Mouse (Mus musculus) spleen, postnatal 14 days (tissue): ENCODE data around the gene Men1.
A peak's percentile ranks its signal among the peaks of the same experiment; 100 is the strongest.

ENCODE experiments used
- DNase-seq, 2 experiments: peaks; one replicate each; pipeline ENCODE4 v3.0.0; 2021 to 2022; ENCODE audit warnings: low spot score in 2 of 2

Gene Men1

GRCm38 (mm10) chr19:6338716-6339115 is 3.9 kb downstream of the Men1 start:
- DNase-seq: no peak

- no peak for DNase-seq
These were observed 4.4 kb downstream of the Men1 start for GRCm38 (mm10) chr19:6339191-6339590.

- peak; percentile 58 to 71 for DNase-seq
These were observed 5.2 kb downstream of the Men1 start for GRCm38 (mm10) chr19:6339890-6340504.

DNA sequence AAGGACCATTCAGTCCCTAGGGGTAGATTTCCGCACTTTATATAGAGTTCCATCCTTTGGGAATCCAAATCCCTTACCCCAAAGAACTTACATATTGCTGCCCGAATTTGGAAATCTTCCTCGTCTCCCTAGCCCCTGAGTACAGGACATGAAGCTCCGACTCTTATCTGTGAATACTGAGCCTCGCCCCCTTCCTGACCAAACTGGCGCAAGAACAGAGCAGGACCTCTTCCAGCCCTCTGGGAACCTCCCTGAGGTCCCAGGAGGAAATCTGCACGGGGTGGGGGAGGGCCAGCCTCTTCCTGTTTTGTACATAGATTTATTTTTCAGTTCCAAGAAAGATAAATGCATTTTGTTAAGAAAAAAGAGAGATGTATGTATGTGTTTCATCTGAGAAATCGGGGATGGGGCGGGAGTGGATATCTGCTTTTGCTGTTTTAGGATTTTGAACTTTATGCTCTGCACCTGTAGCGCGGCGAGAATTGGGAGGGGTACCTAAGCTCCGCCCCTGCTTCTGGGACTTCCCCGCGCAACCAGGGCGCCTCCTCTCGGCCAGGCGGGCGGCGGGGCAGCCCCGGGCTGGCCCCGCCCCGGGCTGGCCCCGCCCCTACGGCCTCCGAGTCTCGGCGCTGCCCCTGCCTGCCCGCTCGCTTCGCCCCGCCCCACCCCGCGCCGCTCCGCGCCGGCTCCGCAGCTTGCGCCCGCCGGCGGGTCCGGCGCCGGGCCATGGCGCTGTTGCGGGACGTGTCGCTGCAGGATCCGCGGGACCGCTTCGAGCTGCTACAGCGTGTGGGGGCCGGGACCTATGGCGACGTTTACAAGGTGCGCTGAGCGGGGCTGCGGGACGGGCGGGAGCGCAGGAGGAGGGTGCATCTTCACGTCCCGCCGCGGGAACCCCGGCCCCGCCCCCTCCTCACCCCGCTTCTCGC is 6.0 kb downstream of the Men1 start, which contains the start of gene Map4k2:
Map4k2 (plus strand) TSS at position 612 of the 929 bp plus-strand sequence.
- DNase-seq: peak; percentile 84 to 88

DNA sequence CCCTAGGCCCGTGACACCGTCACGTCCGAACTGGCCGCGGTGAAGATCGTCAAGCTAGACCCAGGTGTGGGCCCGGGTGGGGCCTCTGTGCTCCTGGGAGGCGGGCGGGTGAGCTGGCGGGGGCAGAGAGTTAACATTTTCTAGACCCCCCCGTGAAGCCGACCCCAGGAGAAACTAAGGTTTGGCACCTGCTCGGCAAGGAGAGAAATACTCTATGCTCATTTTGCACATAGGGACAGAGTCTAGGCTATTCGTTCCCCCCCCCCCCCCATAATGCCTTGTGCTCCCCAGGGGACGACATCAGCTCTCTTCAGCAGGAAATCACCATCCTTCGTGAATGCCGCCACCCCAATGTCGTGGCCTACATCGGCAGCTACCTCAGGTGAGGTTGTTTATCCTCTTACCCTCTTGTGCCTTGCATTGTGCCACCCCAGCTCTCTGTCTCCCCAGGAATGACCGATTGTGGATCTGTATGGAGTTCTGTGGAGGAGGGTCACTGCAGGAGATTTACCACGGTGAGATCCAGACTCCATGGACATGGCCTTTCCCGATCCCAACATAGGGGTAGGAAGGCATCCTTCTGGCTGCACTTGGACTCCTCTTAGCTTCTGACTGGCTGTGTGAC is 6.8 kb downstream of the Men1 start:
- DNase-seq: no peak

GRCm38 (mm10) chr19:6342276-6342933 is 7.6 kb downstream of the Men1 start:
- DNase-seq: no peak

- DNase-seq: no peak
These were observed 8.5 kb downstream of the Men1 start for GRCm38 (mm10) chr19:6343066-6343925.

DNA sequence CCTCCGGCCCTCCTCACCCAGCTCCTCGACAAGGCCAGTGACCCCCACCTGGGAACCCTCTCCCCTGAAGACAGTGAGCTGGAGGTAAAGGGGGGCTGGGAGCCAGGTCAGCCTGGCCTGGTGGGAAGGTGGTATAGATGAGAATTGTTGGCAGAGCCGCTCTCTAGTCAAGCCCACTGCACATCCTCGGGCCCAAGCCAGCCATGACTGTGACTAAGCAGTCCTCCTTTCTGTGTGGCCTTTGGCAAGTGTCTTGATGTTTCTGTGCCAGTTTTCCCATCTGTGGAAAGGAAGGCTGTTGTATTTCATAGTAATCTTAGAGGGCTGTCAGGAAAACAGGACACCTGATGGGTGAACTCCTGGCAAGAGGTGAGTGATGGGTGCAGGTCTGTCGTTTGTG is 9.2 kb downstream of the Men1 start:
- DNase-seq: no peak

DNA sequence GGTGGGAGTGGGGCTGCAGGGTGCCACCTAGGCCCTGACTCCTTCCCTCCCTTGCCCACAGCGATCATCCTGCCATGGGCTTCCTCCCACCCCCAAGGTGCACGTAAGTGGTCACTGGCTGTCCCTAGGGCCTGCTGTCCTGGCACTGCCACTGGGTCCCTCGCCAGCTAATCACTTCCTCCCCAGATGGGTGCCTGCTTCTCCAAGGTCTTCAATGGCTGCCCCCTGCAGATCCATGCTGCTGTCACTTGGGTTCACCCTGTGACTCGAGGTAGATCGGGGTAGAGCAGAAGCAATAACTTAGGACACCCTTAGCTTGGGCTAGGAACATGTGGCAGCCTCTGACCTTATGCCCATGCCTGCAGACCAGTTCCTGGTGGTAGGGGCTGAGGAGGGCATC is 11.2 kb downstream of the Men1 start:
- DNase-seq: no peak

- no peak for DNase-seq
These were observed 11.9 kb downstream of the Men1 start for GRCm38 (mm10) chr19:6346661-6347060.

GRCm38 (mm10) chr19:6347615-6348014 is 12.8 kb downstream of the Men1 start:
- DNase-seq: no peak

DNA sequence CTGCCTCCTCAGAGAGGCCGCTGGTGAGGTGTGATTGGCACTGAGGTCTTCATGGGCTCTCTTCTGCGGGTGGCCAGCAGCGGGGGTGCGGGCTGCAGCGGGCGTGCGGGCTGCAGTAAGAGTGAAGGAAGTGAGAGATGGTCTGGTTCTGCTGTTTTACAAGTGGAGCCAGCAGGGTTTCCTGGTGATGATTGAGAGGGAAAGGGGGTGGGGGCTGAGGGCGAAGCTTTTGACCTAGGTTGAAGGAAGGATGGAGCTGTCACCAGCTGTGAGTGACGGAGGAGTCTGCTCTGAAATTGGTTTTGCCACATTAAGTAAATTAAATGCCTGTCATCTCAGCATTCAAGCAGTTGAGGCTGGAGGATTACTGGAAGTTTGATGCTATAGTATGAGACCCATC is 13.9 kb downstream of the Men1 start:
- no peak for DNase-seq

DNA sequence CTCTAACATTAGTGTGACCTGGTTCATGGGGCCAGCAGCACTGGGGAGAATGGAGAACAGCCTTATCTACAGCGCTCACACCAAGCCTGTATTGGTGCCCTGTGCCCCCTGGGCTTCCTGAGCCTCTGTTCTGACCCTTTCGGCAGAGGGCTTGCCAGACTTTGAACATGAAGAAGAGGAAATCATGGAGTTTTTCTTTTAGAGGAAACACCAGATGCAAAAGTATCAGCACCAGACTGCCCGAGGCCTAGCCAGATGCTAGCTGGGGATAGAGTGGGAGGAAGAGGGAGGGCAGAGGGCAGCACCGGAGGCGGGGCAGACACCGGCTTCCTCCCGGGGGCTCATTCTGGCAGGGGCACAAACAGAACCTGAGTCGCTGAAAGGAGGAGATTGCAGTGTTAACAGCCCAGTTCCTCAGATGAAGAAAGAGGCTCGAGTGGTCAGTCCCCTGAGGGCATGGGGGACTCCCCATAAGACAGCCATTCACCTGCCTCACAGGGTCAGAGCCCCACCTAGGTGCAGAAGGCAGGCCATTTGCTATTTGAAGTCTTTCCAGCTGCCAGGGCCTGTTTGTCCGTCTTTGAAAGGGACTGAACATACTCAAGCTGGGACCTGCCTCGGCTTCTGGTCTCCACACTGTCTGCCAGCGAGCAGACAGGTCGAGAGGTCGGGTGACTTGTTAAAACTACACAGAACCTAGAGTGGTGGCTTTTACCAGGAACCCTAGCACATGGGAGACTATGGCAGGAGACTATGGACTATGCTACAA is 14.6 kb downstream of the Men1 start:
- no peak for DNase-seq

DNA sequence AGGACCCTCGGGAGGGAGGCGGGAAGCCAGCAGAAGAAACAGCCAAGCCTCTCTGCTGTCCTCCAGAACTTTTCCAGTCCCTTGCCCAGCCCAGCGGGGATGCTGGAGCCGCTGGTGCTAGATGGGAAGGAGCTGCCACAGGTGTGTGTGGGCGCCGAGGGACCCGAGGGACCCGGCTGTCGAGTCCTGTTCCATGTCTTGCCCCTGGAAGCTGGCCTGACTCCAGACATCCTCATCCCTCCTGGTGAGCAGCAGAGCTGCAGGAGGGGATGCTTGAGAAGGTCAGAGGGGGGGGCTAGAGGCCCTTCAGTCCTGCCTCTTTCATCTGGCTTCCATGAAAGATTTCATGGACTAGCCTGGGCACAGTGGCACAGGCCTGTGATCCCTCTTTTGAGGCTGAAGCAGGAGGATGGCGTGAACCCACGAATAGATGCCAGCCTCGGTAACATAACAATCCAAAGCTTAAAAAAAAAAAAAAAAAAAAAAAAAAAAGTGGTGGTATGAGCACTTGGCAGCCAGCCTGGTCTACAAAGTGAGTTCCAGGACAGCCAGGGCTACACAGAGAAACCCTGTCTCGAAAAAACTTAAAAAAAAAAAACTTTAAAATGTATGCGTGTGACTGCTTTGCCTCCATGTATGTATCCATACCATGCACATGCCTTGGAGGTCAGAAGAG is 16.8 kb downstream of the Men1 start:
- no peak for DNase-seq

DNA sequence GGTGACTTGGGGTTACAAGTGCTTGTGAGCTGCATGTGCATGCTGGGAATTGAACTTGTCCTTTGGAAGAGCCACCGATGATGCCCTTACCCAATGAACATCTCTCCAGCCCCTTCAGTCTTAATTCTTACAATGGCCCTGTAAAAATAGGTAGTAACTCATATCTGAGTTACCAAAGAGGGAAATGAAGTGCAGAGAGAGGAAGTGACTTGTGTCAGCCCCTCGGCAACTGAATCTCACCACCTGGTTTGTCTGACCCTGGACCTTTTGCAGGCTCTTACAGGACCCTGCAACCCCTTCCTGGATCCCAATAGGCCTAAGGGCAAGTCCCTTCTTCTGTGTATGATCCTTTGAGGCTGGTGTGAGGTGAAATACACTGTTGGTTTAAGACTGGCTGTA is 17.3 kb downstream of the Men1 start:
- DNase-seq: no peak

GRCm38 (mm10) chr19:6354030-6354429 is 19.3 kb downstream of the Men1 start:
- no peak for DNase-seq

GRCm38 (mm10) chr19:6361291-6361690 is 26.5 kb downstream of the Men1 start:
- no peak for DNase-seq

DNA sequence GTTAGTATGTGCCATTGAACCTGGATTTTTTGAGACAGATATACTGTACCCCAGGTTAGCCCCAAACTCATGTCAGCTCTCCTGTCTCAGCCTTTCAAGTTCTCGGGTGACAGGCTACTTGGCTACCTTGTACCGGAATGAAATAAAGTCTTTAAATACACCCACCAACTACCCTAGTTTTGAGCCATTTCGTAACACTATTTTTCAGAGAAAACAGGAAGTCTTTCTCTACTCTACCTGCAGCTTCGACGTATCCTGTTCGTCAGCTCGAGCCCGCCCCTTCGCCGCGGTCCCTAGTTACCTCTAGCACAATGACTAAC is 28.3 kb downstream of the Men1 start:
- no peak for DNase-seq

GRCm38 (mm10) chr19:6363411-6364240 is 28.8 kb downstream of the Men1 start, which contains the start of gene Sf1:
TSS of gene Sf1 (plus strand) at chr19:6363690.
- DNase-seq: peak; percentile 100
